Mouse (Mus musculus) thymus, adult 2 months (tissue): ENCODE results near the gene D5Ertd579e.

Experiments used
- CTCF ChIP-seq: fragments of 200-500 bp; IDR thresholded peaks from 2 replicates; pipeline ENCODE4 v1.5.1; 2012; ENCODE audit warnings: mild to moderate bottlenecking, control low read depth, low read length, moderate library complexity, borderline replicate concordance; ENCODE audit not compliant: control insufficient read depth, poor library complexity, insufficient read depth; ENCODE audit errors: extremely low read depth
- POLR2A ChIP-seq: fragments of 200-500 bp; IDR thresholded peaks from 2 replicates; pipeline ENCODE4 v1.6.1; 2012; ENCODE audit warnings: mild to moderate bottlenecking, low read length, control low read depth, moderate library complexity; ENCODE audit not compliant: control insufficient read depth, poor library complexity, insufficient read depth; ENCODE audit errors: extremely low read depth

GRCm38 (mm10) chr5:36561509-36561908 is 134.3 kb downstream of the D5Ertd579e start:
- TF ChIP-seq CTCF (no peak), POLR2A (no peak)
